Mouse (Mus musculus): ENCODE measurements around the gene Abhd6. TPM values are rescaled to one million over a fixed set of nuclear protein-coding genes. Genes with fewer than 3 reads are reported as not detected.
A peak's percentile ranks its signal among the peaks of the same experiment; 100 is the strongest.

Abhd6 gene
- total RNA-seq, 2 experiments from 2014 or later = 63.4 to 74.0 TPM

DNA sequence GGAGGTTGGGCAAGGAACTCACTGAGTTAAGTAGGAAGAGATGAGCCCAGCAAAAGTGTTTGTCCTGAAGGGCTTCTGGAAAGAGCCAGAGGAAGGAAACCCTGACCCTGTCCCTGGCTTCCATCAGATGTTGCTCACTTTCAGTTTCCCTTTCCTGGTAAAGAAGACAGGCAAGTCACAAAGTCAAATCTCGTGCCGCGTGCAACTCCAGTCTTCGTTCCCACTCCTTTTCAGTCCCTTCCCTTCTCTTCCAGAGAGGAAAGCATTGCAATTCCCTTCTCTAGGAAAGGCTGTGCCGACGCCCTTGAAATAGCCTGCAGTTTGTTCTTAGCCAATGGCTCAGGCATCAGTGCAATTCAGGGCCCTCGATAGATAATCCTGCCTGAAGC is 92.9 kb downstream of the Abhd6 start:
- no peak for DNase-seq (ENCODE audit: low spot score in 2 of 2)
- intact Hi-C loops (cut with DNase I) = loop anchor here (2.0 to 5.0 kb wide), 2 partner anchors 42 to 61 kb away; no protein-coding TSS in a partner anchor

DNA sequence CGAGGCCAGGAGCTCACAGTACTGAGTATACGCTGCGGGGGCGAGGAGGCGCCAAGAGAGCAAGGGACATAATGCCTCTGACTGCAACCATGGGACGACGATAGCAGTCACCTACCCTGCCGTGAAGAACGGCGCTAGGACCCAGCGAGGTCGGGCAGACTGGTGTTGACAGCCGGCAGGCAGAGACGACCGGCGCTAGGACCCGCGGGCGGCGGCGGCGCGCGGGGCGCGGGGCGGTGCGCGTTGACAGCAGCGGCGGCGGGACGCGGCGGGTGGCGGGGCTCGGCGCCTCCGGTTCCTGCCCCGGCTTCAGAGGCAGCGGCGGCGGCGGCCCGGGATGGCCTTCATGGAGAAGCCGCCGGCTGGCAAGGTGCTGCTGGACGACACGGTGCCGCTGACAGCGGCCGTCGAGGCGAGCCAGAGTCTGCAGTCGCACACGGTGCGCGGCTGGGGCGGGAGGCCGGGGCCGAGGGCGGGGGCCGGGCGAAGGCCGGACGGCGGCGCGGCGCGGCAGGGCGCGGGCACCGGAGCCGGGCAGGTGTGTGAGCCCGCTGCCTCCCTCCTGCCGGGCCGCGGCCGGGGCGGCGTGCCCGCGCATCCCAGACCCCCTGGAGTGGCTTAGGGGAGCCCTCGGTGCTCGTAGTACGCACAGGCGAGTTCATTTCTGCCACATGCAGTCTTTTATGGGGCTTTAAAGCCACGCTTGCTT is 95.4 kb downstream of the Abhd6 start, which contains the start of gene Pxk:
Gene Pxk (plus strand): TSS at position 234 of the 709 bp plus-strand sequence.
- peak; percentile 94 to 97 for DNase-seq (ENCODE audit: low spot score in 2 of 2)
- intact Hi-C loops (cut with DNase I) = loop anchor here (5.0 kb wide), 1 partner anchor 39 kb away; no protein-coding TSS in a partner anchor

DNA sequence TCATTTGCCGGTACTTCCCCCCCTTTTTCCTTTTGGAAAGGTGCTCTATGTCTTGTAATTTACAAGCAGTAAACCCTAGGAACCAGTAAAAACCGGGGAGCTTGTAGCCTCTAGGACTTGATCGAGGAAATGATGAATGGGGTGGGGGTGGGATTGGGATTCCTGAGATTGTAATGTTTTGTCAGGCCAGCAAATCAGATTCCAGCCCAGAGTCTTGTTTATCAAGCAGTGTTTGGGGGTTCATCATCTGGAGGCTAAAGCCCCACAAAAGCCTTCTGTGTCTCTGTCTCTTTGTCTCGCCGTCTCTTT is 95.9 kb downstream of the Abhd6 start:
- DNase-seq (ENCODE audit: low spot score in 2 of 2) = no peak
- intact Hi-C loops (cut with DNase I) = loop anchor here (5.0 kb wide), 1 partner anchor 39 kb away; no protein-coding TSS in a partner anchor

DNA sequence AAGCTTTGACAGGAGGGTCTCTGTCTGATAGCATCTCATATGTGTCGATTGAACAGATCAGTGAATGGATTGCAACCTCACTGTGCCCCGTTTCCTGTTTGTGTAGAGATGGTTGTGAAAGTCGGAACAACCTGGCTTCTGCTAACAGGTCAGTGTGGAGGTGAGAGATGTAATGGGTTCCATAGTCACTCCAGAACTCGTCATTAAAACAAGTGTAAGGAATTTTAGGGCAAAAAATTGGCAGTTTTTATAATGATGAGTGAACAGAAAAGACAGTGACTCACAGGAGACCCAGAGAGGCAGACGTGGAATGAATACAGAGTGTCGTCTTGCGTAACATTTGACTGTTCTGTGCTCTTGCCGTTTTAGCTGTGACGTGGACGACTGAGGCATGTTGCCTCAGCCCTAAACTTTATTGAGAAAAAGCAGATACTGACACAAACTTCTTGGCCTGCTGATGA is 96.9 kb downstream of the Abhd6 start:
- peak in 1 of 2 experiments; percentile 20 for DNase-seq (ENCODE audit: low spot score in 2 of 2)
- intact Hi-C loops (cut with DNase I) = loop anchor here (5.0 kb wide), 1 partner anchor 38 kb away; no protein-coding TSS in a partner anchor

DNA sequence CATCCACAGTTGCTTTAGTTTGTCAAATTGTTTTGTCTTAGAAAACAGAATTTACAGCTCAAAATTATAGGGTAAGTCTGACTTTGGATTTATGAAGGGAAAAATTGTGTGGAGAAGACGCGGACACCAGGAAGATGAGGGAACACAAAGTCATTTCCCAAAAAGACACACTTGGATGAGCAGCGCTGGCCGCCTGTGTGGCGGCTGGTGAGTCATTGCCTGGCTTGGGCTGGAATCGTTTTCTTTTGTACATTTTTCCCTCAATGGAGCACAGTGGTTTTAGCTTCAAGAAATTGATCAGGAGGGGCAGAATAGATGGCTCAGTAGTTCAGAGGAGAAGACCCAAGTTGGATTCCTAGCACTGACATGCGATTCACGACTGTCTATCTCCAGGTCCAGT is 99.2 kb downstream of the Abhd6 start:
- intact Hi-C loops (cut with DNase I) = no loop called here
- DNase-seq (ENCODE audit: low spot score in 2 of 2) = no peak

GRCm38 (mm10) chr14:8102676-8103075 is 100.0 kb downstream of the Abhd6 start:
- DNase-seq (ENCODE audit: low spot score in 2 of 2) = no peak
- intact Hi-C loops (cut with DNase I) = no loop called here

Other genes with a start within 250 kb of the Abhd6 start
- not detected for gene Gm26661, start 211.3 kb upstream of the Abhd6 start, total RNA-seq (2021)
- gene Flnb, start 184.9 kb upstream of the Abhd6 start, total RNA-seq (2021) = 10 to 100 TPM; 20.7 to 44.9 TPM
- gene Gm45521, start 45.6 kb upstream of the Abhd6 start, total RNA-seq (2021) = not detected
- not detected for gene Dnase1l3, start 8.3 kb upstream of the Abhd6 start, total RNA-seq (2021)
- 10 to 100 TPM; 31.0 to 38.3 TPM for gene Rpp14, start 77.5 kb downstream of the Abhd6 start, total RNA-seq (2021)
- gene Pxk, start 95.3 kb downstream of the Abhd6 start, total RNA-seq (2021) = 10 to 100 TPM; 27.9 to 37.0 TPM
- gene Pdhb, start 170.1 kb downstream of the Abhd6 start, total RNA-seq (2021) = 100 to 1,000 TPM; 160 to 164 TPM
- gene Kctd6, start 211.2 kb downstream of the Abhd6 start, total RNA-seq (2021) = 10 to 100 TPM; 36.5 to 40.9 TPM

Measured in left cerebral cortex, postnatal 36 days (tissue).